Mouse (Mus musculus): ENCODE measurements at regions not wholly inside any gene's neighbourhood (a gene's known extent, or its start where the extent isn't known, plus 50 kb on each side); places are given as distances from the start of the nearest gene placed in this dataset.
"Not testable (repeated sequence)": the region's sequence is repeated elsewhere in the genome, so short reads cannot be mapped to it uniquely, and the experiment has no call there.

- not testable (repeated sequence) for DNase-seq (ENCODE audit: low spot score in 2 of 2)
Measured at GRCm38 (mm10) chr2:116526203-116526602, 352.3 kb upstream of the Tmco5 start.

- DNase-seq (ENCODE audit: low spot score in 2 of 2) = no peak
Measured at GRCm38 (mm10) chr2:116536453-116536852, 342.0 kb upstream of the Tmco5 start.

GRCm38 (mm10) chr2:116559350-116559749 lies 319.1 kb upstream of the Tmco5 start:
- no peak for DNase-seq (ENCODE audit: low spot score in 2 of 2)

- DNase-seq (ENCODE audit: low spot score in 2 of 2) = no peak
Measured at GRCm38 (mm10) chr2:116583989-116584388, 294.5 kb upstream of the Tmco5 start.

- DNase-seq (ENCODE audit: low spot score in 2 of 2) = no peak
Measured at GRCm38 (mm10) chr2:116586203-116586959, 292.1 kb upstream of the Tmco5 start.

- no peak for DNase-seq (ENCODE audit: low spot score in 2 of 2)
Measured at GRCm38 (mm10) chr2:116605869-116606268, 272.6 kb upstream of the Tmco5 start.

GRCm38 (mm10) chr2:116639935-116640334 lies 238.6 kb upstream of the Tmco5 start:
- no peak for DNase-seq (ENCODE audit: low spot score in 2 of 2)

GRCm38 (mm10) chr2:116652106-116652505 lies 226.4 kb upstream of the Tmco5 start:
- no peak for DNase-seq (ENCODE audit: low spot score in 2 of 2)

- DNase-seq (ENCODE audit: low spot score in 2 of 2) = no peak
Measured at GRCm38 (mm10) chr2:116685756-116686155, 192.7 kb upstream of the Tmco5 start.

GRCm38 (mm10) chr2:116697542-116697941 lies 180.9 kb upstream of the Tmco5 start:
- no peak for DNase-seq (ENCODE audit: low spot score in 2 of 2)

- no peak for DNase-seq (ENCODE audit: low spot score in 2 of 2)
Measured at GRCm38 (mm10) chr2:116704705-116705104, 173.8 kb upstream of the Tmco5 start.

- DNase-seq (ENCODE audit: low spot score in 2 of 2) = no peak
Measured at GRCm38 (mm10) chr2:116709608-116710007, 168.9 kb upstream of the Tmco5 start.

- no peak for DNase-seq (ENCODE audit: low spot score in 2 of 2)
Measured at GRCm38 (mm10) chr2:116716529-116717201, 161.8 kb upstream of the Tmco5 start.

GRCm38 (mm10) chr2:116718637-116719036 lies 159.9 kb upstream of the Tmco5 start:
- DNase-seq (ENCODE audit: low spot score in 2 of 2) = no peak

- DNase-seq (ENCODE audit: low spot score in 2 of 2) = no peak
Measured at GRCm38 (mm10) chr2:116727591-116727990, 150.9 kb upstream of the Tmco5 start.

GRCm38 (mm10) chr2:116735702-116736101 lies 142.8 kb upstream of the Tmco5 start:
- DNase-seq (ENCODE audit: low spot score in 2 of 2) = peak; percentile 27 to 30

GRCm38 (mm10) chr2:116768459-116769047 lies 109.9 kb upstream of the Tmco5 start:
- DNase-seq (ENCODE audit: low spot score in 2 of 2) = no peak

- DNase-seq (ENCODE audit: low spot score in 2 of 2) = no peak
Measured at GRCm38 (mm10) chr2:116769186-116769585, 109.3 kb upstream of the Tmco5 start.

- no peak for DNase-seq (ENCODE audit: low spot score in 2 of 2)
Measured at GRCm38 (mm10) chr2:116772569-116772968, 105.9 kb upstream of the Tmco5 start.

GRCm38 (mm10) chr2:116800141-116800540 lies 78.3 kb upstream of the Tmco5 start:
- no peak for DNase-seq (ENCODE audit: low spot score in 2 of 2)

- DNase-seq (ENCODE audit: low spot score in 2 of 2) = no peak
Measured at GRCm38 (mm10) chr2:116801578-116801977, 76.9 kb upstream of the Tmco5 start.

GRCm38 (mm10) chr2:116807207-116807606 lies 71.3 kb upstream of the Tmco5 start:
- no peak for DNase-seq (ENCODE audit: low spot score in 2 of 2)

Measured in gastrocnemius, postnatal 4 days (tissue).